Mouse (Mus musculus) urinary bladder, adult 18-20 months (tissue): ENCODE results near the gene Gpn3.
A peak's percentile ranks its signal among the peaks of the same experiment; 100 is the strongest.

Source experiments
- DNase-seq, 2 experiments: peaks; one replicate each; pipeline ENCODE4 v3.0.0; 2022; ENCODE audit warnings: low spot score in 2 of 2, mixed read lengths in 2 of 2

Gene Gpn3

GRCm38 (mm10) chr5:122371591-122372191 is at the start of gene Gpn3:
Gene Gpn3 (plus strand): TSS chr5:122371876.
- DNase-seq: peak in 1 of 2 experiments; percentile 25

GRCm38 (mm10) chr5:122323523-122323922 is 48.2 kb upstream of the Gpn3 start:
- DNase-seq: no peak

- no peak for DNase-seq
Observed at GRCm38 (mm10) chr5:122324608-122325431, 46.9 kb upstream of the Gpn3 start.

GRCm38 (mm10) chr5:122325477-122325876 is 46.2 kb upstream of the Gpn3 start:
- DNase-seq: no peak

GRCm38 (mm10) chr5:122327283-122327682 is 44.4 kb upstream of the Gpn3 start:
- DNase-seq: no peak

GRCm38 (mm10) chr5:122330269-122330668 is 41.4 kb upstream of the Gpn3 start:
- DNase-seq: no peak

- no peak for DNase-seq
Observed at GRCm38 (mm10) chr5:122334682-122335081, 37.0 kb upstream of the Gpn3 start.

GRCm38 (mm10) chr5:122336554-122337294 is 35.0 kb upstream of the Gpn3 start:
- DNase-seq: no peak

GRCm38 (mm10) chr5:122342874-122343273 is 28.8 kb upstream of the Gpn3 start:
- DNase-seq: no peak

- no peak for DNase-seq
Observed at GRCm38 (mm10) chr5:122343768-122344167, 27.9 kb upstream of the Gpn3 start.

GRCm38 (mm10) chr5:122344260-122344659 is 27.4 kb upstream of the Gpn3 start:
- peak; percentile 48 to 57 for DNase-seq

- no peak for DNase-seq
Observed at GRCm38 (mm10) chr5:122345777-122346176, 25.9 kb upstream of the Gpn3 start.

- DNase-seq: peak; percentile 92 to 96
Observed at GRCm38 (mm10) chr5:122353807-122354491, 17.7 kb upstream of the Gpn3 start, which contains the start of the genes Rad9b and Vps29. Gene Rad9b (minus strand): TSS chr5:122354233. Gene Vps29 (plus strand): TSS chr5:122354369.

GRCm38 (mm10) chr5:122354492-122355067 is 17.1 kb upstream of the Gpn3 start:
- no peak for DNase-seq

- DNase-seq: peak; percentile 99
Observed at GRCm38 (mm10) chr5:122372192-122372769, 605 bp downstream of the Gpn3 start, which contains the start of gene Fam216a. Gene Fam216a (minus strand): TSS chr5:122372364.

- DNase-seq: no peak
Observed at GRCm38 (mm10) chr5:122372878-122373277, 1.2 kb downstream of the Gpn3 start.

GRCm38 (mm10) chr5:122377101-122377833 is 5.6 kb downstream of the Gpn3 start:
- DNase-seq: no peak

- no peak for DNase-seq
Observed at GRCm38 (mm10) chr5:122378171-122378570, 6.5 kb downstream of the Gpn3 start.

GRCm38 (mm10) chr5:122379374-122380155 is 7.9 kb downstream of the Gpn3 start:
- DNase-seq: peak in 1 of 2 experiments; percentile 48
